Mouse (Mus musculus) intestine, embryonic 14.5 days (tissue): ENCODE data around the gene Espn. TPM values are rescaled to one million over a fixed set of nuclear protein-coding genes. Genes with fewer than 3 reads are reported as not detected.

Source experiments
- ATAC-seq: fragments of 200-750 bp; cut with Nextera tagmentation; replicated peaks from 2 replicates; pipeline ENCODE4 v1.8.0; 2017; ENCODE audit warnings: low read depth, moderate number of reproducible peaks, moderate TSS enrichment, moderate library complexity; ENCODE audit not compliant: low FRiP score, low TSS enrichment
- DNase-seq: peaks from one replicate; pipeline ENCODE4 v3.0.0-alpha.2; 2018; ENCODE audit warnings: low spot score
- H3K27ac ChIP-seq: fragments of 300-500 bp; sonication (generic); 2 replicates; pipeline ENCODE4 v1.5.1; 2014; ENCODE audit warnings: low read depth, mild to moderate bottlenecking, control low read depth
- H3K27me3 ChIP-seq: fragments of 300-500 bp; sonication (generic); replicated peaks from 2 replicates; pipeline ENCODE4 v1.6.1; 2014; ENCODE audit warnings: low read length, control low read depth; ENCODE audit not compliant: control insufficient read depth, insufficient read depth
- H3K36me3 ChIP-seq: fragments of 300-500 bp; sonication (generic); 2 replicates; pipeline ENCODE4 v1.6.1; 2014; ENCODE audit warnings: low read length, control low read depth; ENCODE audit not compliant: control insufficient read depth, insufficient read depth
- H3K4me1 ChIP-seq: fragments of 300-500 bp; sonication (generic); replicated peaks from 2 replicates; pipeline ENCODE4 v1.6.1; 2014; ENCODE audit warnings: low read length, control low read depth, mixed read lengths; ENCODE audit not compliant: control insufficient read depth, insufficient read depth
- H3K4me2 ChIP-seq: fragments of 300-500 bp; sonication (generic); 2 replicates; pipeline ENCODE4 v1.6.1; 2014; ENCODE audit warnings: low read length
- H3K4me3 ChIP-seq: fragments of 300-500 bp; sonication (generic); 2 replicates; pipeline ENCODE4 v1.5.1; 2014; ENCODE audit warnings: low read depth, low read length, control low read depth, mixed read lengths
- H3K9ac ChIP-seq: fragments of 300-500 bp; sonication (generic); 2 replicates; pipeline ENCODE4 v1.6.1; 2014; ENCODE audit warnings: mild to moderate bottlenecking, low read length
- H3K9me3 ChIP-seq: fragments of 300-500 bp; sonication (generic); 2 replicates; pipeline ENCODE4 v1.6.1; 2016; ENCODE audit warnings: low read length, control low read depth; ENCODE audit not compliant: control insufficient read depth
- WGBS: fragments of 180-500 bp; shearing (Covaris S2); extraction: QIAGEN DNeasy Blood & Tissue Kit; methylation state at CpG from one replicate; pipeline ENCODE4 v1.1.7; 2014; 5-methylcytosine and 5-hydroxymethylcytosine counted together
- polyA plus RNA-seq: library from polyadenylated mRNA; unstranded; fragments of >200 nt; fragmentation: Nextera tagmentation; extraction: Ambion mirVana; gene quantifications from 2 replicates; pipeline ENCODE4 v1.2.1, GENCODE M21; 2014

The Espn gene
- polyA plus RNA-seq, 1 experiment from 2014 or later, result 24.2 TPM

DNA sequence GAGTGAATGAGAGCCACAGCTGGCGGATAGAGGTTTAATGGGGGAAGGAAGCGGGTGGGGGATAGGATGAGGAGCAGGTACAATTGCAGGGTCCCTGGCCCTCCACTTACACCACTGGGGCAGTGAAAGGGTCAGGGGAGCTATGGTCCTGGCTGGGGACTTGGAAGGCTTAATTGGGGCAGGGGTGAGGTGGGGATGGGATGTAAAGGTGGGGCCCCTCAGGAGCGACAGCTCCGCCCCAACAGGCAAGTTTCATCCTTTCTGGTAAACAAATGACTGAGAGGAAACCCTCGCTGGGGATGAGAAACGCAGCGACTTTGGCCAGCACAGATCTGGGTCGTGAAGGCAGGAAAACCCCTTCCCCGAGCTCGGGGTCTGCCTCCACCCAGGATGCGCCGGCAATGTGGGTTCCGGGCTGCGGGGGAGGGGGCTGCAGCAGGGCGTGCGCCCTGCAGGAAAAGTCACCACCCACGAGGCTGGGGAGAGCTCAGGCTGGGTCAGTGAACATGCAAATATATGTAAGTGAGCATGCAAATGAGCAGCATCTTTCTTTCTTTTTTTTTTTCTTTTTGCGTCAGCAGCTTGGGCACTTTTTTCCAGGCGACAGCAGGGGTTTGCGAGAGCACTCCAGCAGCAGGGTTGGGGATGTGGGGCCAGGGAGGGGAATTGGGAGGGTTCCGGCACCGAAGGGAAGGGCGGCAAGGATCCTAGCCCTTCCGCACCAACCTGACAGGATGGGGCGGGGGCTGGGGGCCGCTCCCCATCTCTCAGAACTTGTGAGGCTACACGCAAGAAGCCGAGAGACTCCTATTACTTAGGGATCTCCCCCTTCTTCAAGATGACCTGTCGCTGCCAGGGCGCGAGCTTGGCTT is 31.6 kb downstream of the Espn start:
- Histone ChIP-seq H3K4me1 (peaks cover 29% of the 10 kb centered on the region), H3K4me3 (peak overlapping the region; percentile 2; the same call in 1 of the 2 replicates), H3K9me3 (no peaks in the 10 kb centered on the region), H3K27me3 (peaks cover 91% of the 10 kb centered on the region), H3K9ac (no peak overlapping the region), H3K36me3 (no peaks in the 10 kb centered on the region), H3K4me2 (peak overlapping the region; percentile 23), H3K27ac (no peak overlapping the region)
- ATAC-seq (no peak), DNase-seq (no peak)
- 2% methylated on average over 31 of the region's 31 CpGs for WGBS

DNA sequence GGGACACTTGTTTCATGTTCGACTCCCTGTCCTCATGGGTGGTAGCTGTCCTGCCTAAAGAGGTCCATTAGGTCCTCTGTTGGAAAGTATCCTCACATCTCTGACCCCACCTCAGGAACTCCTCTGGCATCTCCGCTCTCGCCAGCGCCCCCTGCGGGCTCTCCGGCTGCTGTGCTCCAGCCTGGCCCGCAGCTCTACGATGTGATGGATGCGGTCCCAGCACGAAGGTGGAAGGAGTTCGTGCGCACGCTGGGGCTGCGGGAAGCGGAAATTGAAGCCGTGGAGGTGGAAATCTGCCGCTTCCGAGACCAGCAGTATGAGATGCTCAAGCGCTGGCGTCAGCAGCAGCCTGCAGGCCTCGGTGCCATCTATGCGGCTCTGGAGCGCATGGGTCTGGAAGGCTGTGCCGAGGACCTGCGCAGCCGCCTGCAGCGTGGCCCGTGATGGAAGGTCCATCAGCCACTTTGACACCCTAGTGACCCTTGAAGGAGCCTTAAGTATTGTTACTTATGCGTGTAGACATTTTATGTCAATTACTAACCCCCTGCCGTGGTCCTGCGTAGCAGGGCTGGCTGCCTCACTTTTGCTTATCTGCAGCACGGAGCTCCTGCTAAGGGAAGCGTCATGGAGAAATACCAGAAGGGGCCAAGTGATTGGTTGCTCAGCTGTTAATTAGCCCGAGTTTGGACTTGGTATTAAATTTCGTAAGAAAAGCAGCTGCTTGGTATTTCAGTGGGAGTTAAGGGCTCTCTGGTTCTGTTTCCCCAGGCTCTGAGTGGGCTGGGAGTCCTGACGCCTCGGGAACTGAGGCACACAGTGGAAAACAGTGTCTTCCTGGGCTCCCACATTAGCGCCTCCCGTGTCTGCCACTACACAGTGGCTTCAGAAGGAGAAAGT is 32.5 kb downstream of the Espn start:
- no peak overlapping the region for H3K4me3 ChIP-seq
- H3K36me3 ChIP-seq, result peaks cover 3% of the 10 kb centered on the region; the same call in 1 of the 2 replicates
- ATAC-seq (no peak), DNase-seq (peak; percentile 80)
- 6% methylated on average over 39 of the region's 39 CpGs for WGBS
- H3K27ac ChIP-seq, result no peak overlapping the region
- peaks cover 90% of the 10 kb centered on the region for H3K27me3 ChIP-seq
- H3K4me1 ChIP-seq, result peaks cover 36% of the 10 kb centered on the region
- H3K9ac ChIP-seq, result no peak overlapping the region
- peak overlapping the region; percentile 21; the same call in 1 of the 2 replicates for H3K4me2 ChIP-seq
- H3K9me3 ChIP-seq, result no peaks in the 10 kb centered on the region

DNA sequence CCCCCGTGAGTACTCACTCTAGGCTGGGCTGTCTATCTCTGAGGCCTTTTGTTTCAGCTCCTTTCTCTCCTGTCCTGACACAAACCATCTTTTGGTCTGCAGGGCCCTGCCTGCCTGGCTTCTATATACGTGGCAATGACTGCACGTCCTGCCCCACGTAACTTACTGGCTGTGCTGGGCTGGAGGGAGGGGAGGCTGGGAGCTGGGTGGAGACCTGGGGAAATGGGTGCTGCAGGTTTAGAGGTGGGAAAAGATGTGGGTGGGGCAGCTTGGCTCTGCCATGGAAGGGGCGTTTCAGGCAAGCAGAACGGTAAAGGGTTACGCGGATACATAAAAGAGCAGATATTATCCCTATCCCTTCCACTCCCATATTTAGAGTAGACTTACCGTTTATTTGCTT is 34.6 kb downstream of the Espn start:
- Histone ChIP-seq H3K4me2 (no peak overlapping the region), H3K27me3 (peaks cover 69% of the 10 kb centered on the region), H3K36me3 (peaks cover 18% of the 10 kb centered on the region), H3K4me1 (peaks cover 36% of the 10 kb centered on the region), H3K4me3 (no peak overlapping the region), H3K9me3 (no peaks in the 10 kb centered on the region), H3K9ac (no peak overlapping the region), H3K27ac (no peak overlapping the region)
- ATAC-seq, result no peak; the same call in 1 of the 2 replicates
- WGBS, result 67% methylated on average over 9 of the region's 9 CpGs
- no peak for DNase-seq

DNA sequence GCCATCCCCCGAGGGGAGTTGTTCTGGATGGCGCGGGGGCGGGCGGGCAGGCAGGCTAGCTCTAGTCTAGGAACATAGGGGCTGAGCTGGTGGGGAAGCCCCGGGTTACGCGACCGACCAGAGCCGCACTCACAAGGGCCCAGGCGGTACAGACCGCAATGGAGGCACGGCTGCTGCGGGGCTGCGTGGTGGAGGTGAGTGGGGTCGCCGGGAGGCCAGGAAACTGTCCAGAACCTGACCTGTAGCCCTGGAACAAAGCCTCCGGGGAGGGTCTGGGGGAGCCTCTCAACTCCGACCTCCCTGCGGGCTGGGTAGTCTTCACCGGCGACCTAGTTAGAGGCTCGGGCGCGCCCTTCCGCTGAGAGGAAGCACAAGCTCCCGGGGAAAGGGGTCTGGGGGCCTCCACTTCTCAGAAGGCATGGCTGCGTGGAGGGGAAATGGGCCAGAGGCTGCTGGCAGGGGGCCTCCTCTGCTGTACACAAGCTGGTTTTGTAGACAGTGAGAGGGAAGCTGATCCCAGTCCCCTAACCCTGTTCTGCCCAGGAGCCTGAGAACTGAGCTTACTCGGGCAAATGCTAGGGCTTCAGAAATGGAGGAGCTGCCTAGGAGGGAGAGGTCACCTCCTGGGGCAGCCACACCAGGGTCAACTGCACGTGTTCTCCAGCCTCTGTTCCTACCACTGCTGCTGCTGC is 36.1 kb downstream of the Espn start, which contains the start of gene Tnfrsf25:
Tnfrsf25 (plus strand) TSS at position 14 of the 692 bp plus-strand sequence.
- ATAC-seq (peak; percentile 29; the same call in 1 of the 2 replicates), DNase-seq (no peak)
- Histone ChIP-seq H3K27me3 (peaks cover 54% of the 10 kb centered on the region), H3K36me3 (peaks cover 30% of the 10 kb centered on the region), H3K4me2 (peak within 1 kb of the TSS; percentile 44), H3K9ac (peak within 1 kb of the TSS; percentile 1; the same call in 1 of the 2 replicates), H3K4me1 (peaks cover 34% of the 10 kb centered on the region), H3K27ac (no peak within 1 kb of the TSS), H3K9me3 (no peaks in the 10 kb centered on the region), H3K4me3 (peak within 1 kb of the TSS; percentile 4; the same call in 1 of the 2 replicates)
- 6% methylated on average over 30 of the region's 30 CpGs for WGBS

DNA sequence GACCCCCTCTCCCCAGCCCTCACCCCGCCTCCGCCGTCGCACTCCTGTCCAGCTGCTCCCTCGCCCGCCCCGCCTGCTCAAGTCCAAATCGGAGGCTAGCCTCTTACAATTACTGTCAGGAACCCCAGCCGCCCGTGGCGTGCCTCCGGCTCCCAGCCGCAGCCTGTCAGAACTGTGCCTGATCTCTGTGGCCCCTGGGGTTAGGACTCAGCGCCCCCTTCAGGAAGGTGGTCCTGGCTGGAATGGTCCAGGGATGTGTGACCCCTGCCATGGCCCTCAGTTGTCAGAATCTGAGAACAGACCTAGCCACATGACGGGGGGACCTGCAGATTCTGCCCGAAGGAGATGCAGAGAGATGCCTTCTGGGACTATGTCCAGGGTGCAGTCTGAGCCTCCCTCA is 38.1 kb downstream of the Espn start:
- Histone ChIP-seq H3K9me3 (no peaks in the 10 kb centered on the region), H3K9ac (no peak overlapping the region), H3K27ac (no peak overlapping the region), H3K27me3 (peaks cover 34% of the 10 kb centered on the region), H3K36me3 (peaks cover 50% of the 10 kb centered on the region), H3K4me1 (peaks cover 16% of the 10 kb centered on the region), H3K4me3 (no peak overlapping the region), H3K4me2 (no peak overlapping the region)
- ATAC-seq (no peak), DNase-seq (no peak)
- WGBS, result 72% methylated on average over 16 of the region's 16 CpGs

DNA sequence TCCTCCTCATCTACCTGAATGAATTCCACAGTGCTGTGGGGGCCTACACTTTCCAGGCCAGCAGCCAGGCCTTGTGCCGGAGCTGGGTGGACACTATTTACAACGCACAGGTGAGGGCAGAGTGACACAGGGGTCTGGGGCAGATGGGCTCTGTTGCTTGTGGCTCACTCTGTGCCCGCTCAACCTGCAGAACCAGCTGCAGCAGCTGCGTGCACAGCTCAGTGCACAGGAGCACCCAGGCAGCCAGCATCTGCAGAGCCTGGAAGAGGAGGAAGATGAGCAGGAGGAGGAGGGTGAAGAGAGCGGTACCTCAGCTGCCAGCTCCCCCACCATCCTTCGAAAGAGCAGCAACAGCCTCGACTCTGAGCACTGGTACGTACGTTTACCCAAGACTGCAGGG is 39.8 kb downstream of the Espn start:
- no peak for ATAC-seq
- H3K36me3 ChIP-seq, result peaks cover 58% of the 10 kb centered on the region

DNA sequence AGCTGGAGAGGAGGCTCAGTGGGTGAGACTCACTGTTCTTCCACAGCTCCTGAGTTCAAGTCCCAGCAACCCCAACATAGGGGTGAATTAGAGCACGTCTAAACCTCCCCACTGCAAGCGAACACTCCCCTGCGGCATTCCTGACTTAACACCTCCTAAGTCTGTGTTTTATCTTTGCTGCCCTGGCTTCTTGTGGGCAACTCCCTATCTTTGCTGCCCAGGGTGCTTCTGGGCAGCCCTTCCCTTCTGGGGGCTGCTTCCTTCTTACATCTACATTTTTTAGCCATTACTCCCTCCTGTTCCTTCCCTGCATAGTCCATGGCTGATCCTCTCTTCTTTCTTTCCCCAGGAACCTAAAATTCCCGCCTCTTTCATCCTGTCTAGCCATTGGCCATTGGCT is 41.5 kb downstream of the Espn start:
- H3K4me1 ChIP-seq, result peaks cover 16% of the 10 kb centered on the region
- H3K4me2 ChIP-seq, result no peak overlapping the region
- H3K9me3 ChIP-seq, result no peaks in the 10 kb centered on the region
- DNase-seq (no peak), ATAC-seq (no peak)
- no peak overlapping the region for H3K9ac ChIP-seq
- H3K27me3 ChIP-seq, result peaks cover 11% of the 10 kb centered on the region; the same call in 1 of the 2 replicates
- no peak overlapping the region for H3K27ac ChIP-seq
- peaks cover 69% of the 10 kb centered on the region for H3K36me3 ChIP-seq
- WGBS, result 80% methylated on average over 4 of the region's 4 CpGs
- no peak overlapping the region for H3K4me3 ChIP-seq

More for the DNA sequence above, 39.8 kb downstream of the Espn start:
- Histone ChIP-seq H3K4me3 (no peak overlapping the region), H3K4me1 (peaks cover 20% of the 10 kb centered on the region), H3K4me2 (no peak overlapping the region), H3K9me3 (no peaks in the 10 kb centered on the region), H3K9ac (no peak overlapping the region), H3K27me3 (peaks cover 18% of the 10 kb centered on the region), H3K27ac (no peak overlapping the region)
- WGBS, result 78% methylated on average over 9 of the region's 9 CpGs
- DNase-seq, result no peak

DNA sequence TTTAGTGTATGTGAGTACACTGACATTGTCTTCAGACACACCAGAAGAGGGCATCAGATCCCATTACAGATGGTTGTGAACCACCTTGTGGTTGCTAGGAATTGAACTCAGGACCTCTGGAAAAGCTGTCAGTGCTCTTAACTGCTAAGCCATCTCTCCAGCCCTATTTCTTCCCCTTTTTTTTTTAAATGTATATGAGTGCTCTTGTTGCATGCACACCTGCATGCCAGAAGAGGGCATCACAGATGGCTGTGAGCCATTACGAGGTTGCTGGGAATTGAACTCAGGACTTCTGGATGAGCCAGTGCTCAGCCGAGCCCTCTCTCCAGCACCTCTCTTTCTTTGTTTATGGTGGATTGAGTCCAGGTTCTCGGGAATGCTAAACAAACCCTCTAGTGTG is 42.7 kb downstream of the Espn start:
- ATAC-seq (no peak), DNase-seq (no peak)
- H3K9ac ChIP-seq, result no peak overlapping the region
- peaks cover 66% of the 10 kb centered on the region for H3K36me3 ChIP-seq
- 0 out of 2 replicates have a peak, but pooled peaks cover 2% of the 10 kb centered on the region for H3K27me3 ChIP-seq
- WGBS, result 65% methylated on average over 3 of the region's 3 CpGs
- H3K27ac ChIP-seq, result no peak overlapping the region
- no peak overlapping the region for H3K4me2 ChIP-seq
- H3K9me3 ChIP-seq, result no peaks in the 10 kb centered on the region
- H3K4me3 ChIP-seq, result no peak overlapping the region
- peaks cover 6% of the 10 kb centered on the region for H3K4me1 ChIP-seq
